In the genomic region with DNA sequence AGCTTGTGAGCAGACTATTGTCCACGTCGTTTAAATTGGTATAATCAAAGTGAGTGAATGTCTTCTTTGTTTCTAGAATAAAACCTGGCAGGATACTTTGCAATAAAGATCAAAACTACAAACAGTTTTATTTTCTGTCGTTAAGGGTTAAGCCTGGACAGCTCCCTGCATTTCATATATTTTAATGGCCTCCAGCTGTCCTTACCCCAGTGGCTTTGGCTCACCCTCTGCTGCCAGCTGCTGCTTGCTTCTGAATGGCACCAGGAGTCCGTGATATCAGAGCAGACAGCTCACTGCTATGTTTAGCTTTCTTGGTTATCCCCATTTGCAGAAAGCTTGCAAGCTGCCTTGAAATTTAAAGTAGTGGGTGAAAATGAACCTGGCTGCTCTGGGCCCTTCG, we compare ENCODE assay signal across 8 mouse cellular contexts. TPM values are rescaled to one million over a fixed set of nuclear protein-coding genes. Genes with fewer than 3 reads are reported as not detected.
DNase-seq lines count a peak whose midpoint lies in the region; ATAC-seq and TF ChIP-seq lines count a peak whose summit lies in the region.

No protein-coding gene starts in this region.

- H3K9me3 ChIP-seq in lung, embryonic 16.5 days (ENCODE audit: control insufficient read depth, low read length): no peaks in the 10 kb centered on the region
- no peaks in the 10 kb centered on the region for H3K9me3 ChIP-seq in embryonic facial prominence, embryonic 12.5 days
- no peaks in the 10 kb centered on the region for H3K9me3 ChIP-seq in heart, postnatal 0 days (replicated peaks; ENCODE audit: control insufficient read depth, low read length)
- no peaks in the 10 kb centered on the region for H3K9me3 ChIP-seq in liver, postnatal 0 days (ENCODE audit: low read length)

- no peak for DNase-seq in lung, postnatal 36 days
- DNase-seq in heart, postnatal 0 days (ENCODE audit: low spot score): peak; percentile 73
- DNase-seq in liver, postnatal 0 days: no peak
- DNase-seq in ovary, postnatal 14 days (ENCODE audit: low spot score): no peak
- no peak for DNase-seq in kidney, adult 11 months

- no peak for TF ChIP-seq EP300 in heart, postnatal 0 days (IDR thresholded peaks at IDR 0.05; ENCODE audit: low read depth)
- no peak for TF ChIP-seq EP300 in liver, postnatal 0 days (IDR thresholded peaks at IDR 0.05; ENCODE audit: low read depth)

- H3K36me3 ChIP-seq in lung, embryonic 16.5 days (ENCODE audit: control insufficient read depth, insufficient read depth, low read length): peaks cover 9% of the 10 kb centered on the region
- H3K36me3 ChIP-seq in embryonic facial prominence, embryonic 12.5 days: peaks cover 16% of the 10 kb centered on the region; the same call in 1 of the 2 replicates
- peaks cover 18% of the 10 kb centered on the region for H3K36me3 ChIP-seq in heart, postnatal 0 days (replicated peaks; ENCODE audit: control insufficient read depth, insufficient read depth, low read length)
- H3K36me3 ChIP-seq in liver, postnatal 0 days (replicated peaks; ENCODE audit: insufficient read depth, low read length): peaks cover 3% of the 10 kb centered on the region

- H3K4me3 ChIP-seq in lung, embryonic 16.5 days (ENCODE audit: low read length): peak overlapping the region; percentile 77
- H3K4me3 ChIP-seq in embryonic facial prominence, embryonic 12.5 days: peak overlapping the region; percentile 72
- H3K4me3 ChIP-seq in heart, postnatal 0 days (ENCODE audit: low read depth, low read length): peak overlapping the region; percentile 75
- peak overlapping the region; percentile 70 for H3K4me3 ChIP-seq in liver, postnatal 0 days (ENCODE audit: low read depth, low read length)

- peak overlapping the region; percentile 91 for H3K9ac ChIP-seq in lung, embryonic 16.5 days (ENCODE audit: low read length)
- H3K9ac ChIP-seq in embryonic facial prominence, embryonic 12.5 days: peak overlapping the region; percentile 83; the same call in 1 of the 2 replicates
- peak overlapping the region; percentile 74 for H3K9ac ChIP-seq in heart, postnatal 0 days (replicated peaks; ENCODE audit: low read depth, low read length)
- peak overlapping the region; percentile 78 for H3K9ac ChIP-seq in liver, postnatal 0 days (replicated peaks)

- TF ChIP-seq CTCF in heart, postnatal 0 days (IDR thresholded peaks at IDR 0.05; ENCODE audit: low read depth): 0 out of 2 replicates have a peak, but pooled peaks have one; percentile 8
- no peak for TF ChIP-seq CTCF in liver, postnatal 0 days (IDR thresholded peaks at IDR 0.05; ENCODE audit: low read depth)

- WGBS in lung, embryonic 16.5 days: 31% methylated on average over 5 of the region's 5 CpGs
- WGBS in embryonic facial prominence, embryonic 12.5 days: 26% methylated on average over 5 of the region's 5 CpGs
- 27% methylated on average over 5 of the region's 5 CpGs for WGBS in heart, postnatal 0 days
- WGBS in liver, postnatal 0 days (ENCODE audit: insufficient replicate concordance): 34% methylated on average over 5 of the region's 5 CpGs

- no peaks in the 10 kb centered on the region for H3K27me3 ChIP-seq in lung, embryonic 16.5 days (ENCODE audit: control insufficient read depth, insufficient read depth, low read depth, low read length)
- H3K27me3 ChIP-seq in embryonic facial prominence, embryonic 12.5 days: no peaks in the 10 kb centered on the region
- no peaks in the 10 kb centered on the region for H3K27me3 ChIP-seq in heart, postnatal 0 days (ENCODE audit: control insufficient read depth, insufficient read depth, low read length)
- no peaks in the 10 kb centered on the region for H3K27me3 ChIP-seq in liver, postnatal 0 days (ENCODE audit: insufficient read depth, low read length)

- peak overlapping the region; percentile 14; the same call in 1 of the 2 replicates for H3K27ac ChIP-seq in lung, embryonic 16.5 days (ENCODE audit: low read length)
- peak overlapping the region; percentile 58; the same call in 1 of the 2 replicates for H3K27ac ChIP-seq in embryonic facial prominence, embryonic 12.5 days
- H3K27ac ChIP-seq in heart, postnatal 0 days (ENCODE audit: low read depth): peak overlapping the region; percentile 89
- H3K27ac ChIP-seq in liver, postnatal 0 days (ENCODE audit: low read depth): no peak overlapping the region

- peaks cover 15% of the 10 kb centered on the region for H3K4me1 ChIP-seq in lung, embryonic 16.5 days (replicated peaks; ENCODE audit: control insufficient read depth, insufficient read depth, low read length)
- peaks cover 20% of the 10 kb centered on the region for H3K4me1 ChIP-seq in embryonic facial prominence, embryonic 12.5 days
- peaks cover 26% of the 10 kb centered on the region for H3K4me1 ChIP-seq in heart, postnatal 0 days (ENCODE audit: control insufficient read depth, insufficient read depth)
- H3K4me1 ChIP-seq in liver, postnatal 0 days (ENCODE audit: insufficient read depth): peaks cover 17% of the 10 kb centered on the region

- ATAC-seq in lung, embryonic 16.5 days (ENCODE audit: low read depth): no peak
- no peak for ATAC-seq in embryonic facial prominence, embryonic 12.5 days (ENCODE audit: insufficient number of reproducible peaks, insufficient read depth, low FRiP score, low TSS enrichment)
- peak; percentile 71 for ATAC-seq in heart, postnatal 0 days (ENCODE audit: insufficient read depth, low read depth)
- ATAC-seq in liver, postnatal 0 days: no peak
- ATAC-seq in cerebellum, adult (ENCODE audit: insufficient number of reproducible peaks, low FRiP score, low TSS enrichment): no peak

- H3K4me2 ChIP-seq in lung, embryonic 16.5 days (ENCODE audit: low read depth, low read length): peak overlapping the region; percentile 89
- peak overlapping the region; percentile 61 for H3K4me2 ChIP-seq in embryonic facial prominence, embryonic 12.5 days (replicated peaks)
- H3K4me2 ChIP-seq in heart, postnatal 0 days (ENCODE audit: low read depth, low read length): peak overlapping the region; percentile 78
- H3K4me2 ChIP-seq in liver, postnatal 0 days (ENCODE audit: low read depth, low read length): peak overlapping the region; percentile 82

RNA-seq across cellular contexts. Expression of a gene that starts 0.9 kb away (rescaled TPM):
- polyA plus RNA-seq in lung, embryonic 16.5 days (2015; fragmentation: Nextera tagmentation; extraction: Ambion mirVana): 132 and 142 TPM in 2 replicates
- polyA plus RNA-seq in embryonic facial prominence, embryonic 12.5 days (2016; fragmentation: Nextera tagmentation; extraction: Ambion mirVana): 130 and 142 TPM in 2 replicates
- total RNA-seq in heart, postnatal 0 days (2014; rRNA removed; ENCODE audit: low replicate concordance): 12.3 and 17.5 TPM in 2 replicates
- 165 and 187 TPM in 2 replicates for polyA plus RNA-seq in heart, postnatal 0 days (2015; fragmentation: Nextera tagmentation; extraction: Ambion mirVana)
- polyA plus RNA-seq in liver, postnatal 0 days (2015; fragmentation: Nextera tagmentation; extraction: Ambion mirVana): 42.5 and 47.6 TPM in 2 replicates

RNA-seq across cellular contexts. Expression of a gene that starts 9.8 kb away (rescaled TPM):
- 1.3 and 1.4 TPM in 2 replicates for polyA plus RNA-seq in lung, embryonic 16.5 days (2015; fragmentation: Nextera tagmentation; extraction: Ambion mirVana)
- polyA plus RNA-seq in embryonic facial prominence, embryonic 12.5 days (2016; fragmentation: Nextera tagmentation; extraction: Ambion mirVana): 0.48 and 0.51 TPM in 2 replicates
- 1.6 and 3.7 TPM in 2 replicates for total RNA-seq in heart, postnatal 0 days (2014; rRNA removed; ENCODE audit: low replicate concordance)
- 1.5 and 1.8 TPM in 2 replicates for polyA plus RNA-seq in heart, postnatal 0 days (2015; fragmentation: Nextera tagmentation; extraction: Ambion mirVana)
- not detected in 2 replicates for polyA plus RNA-seq in liver, postnatal 0 days (2015; fragmentation: Nextera tagmentation; extraction: Ambion mirVana)

RNA-seq across cellular contexts. Expression of a gene that starts 19.3 kb away (rescaled TPM):
- polyA plus RNA-seq in lung, embryonic 16.5 days (2015; fragmentation: Nextera tagmentation; extraction: Ambion mirVana): not detected in 2 replicates
- polyA plus RNA-seq in embryonic facial prominence, embryonic 12.5 days (2016; fragmentation: Nextera tagmentation; extraction: Ambion mirVana): not detected in 2 replicates
- not detected in 2 replicates for total RNA-seq in heart, postnatal 0 days (2014; rRNA removed; ENCODE audit: low replicate concordance)
- polyA plus RNA-seq in heart, postnatal 0 days (2015; fragmentation: Nextera tagmentation; extraction: Ambion mirVana): 0.05 TPM in 1 of 2 replicates, not detected in the other
- polyA plus RNA-seq in liver, postnatal 0 days (2015; fragmentation: Nextera tagmentation; extraction: Ambion mirVana): not detected in 2 replicates

RNA-seq across cellular contexts. Expression of a gene that starts 57.3 kb away (rescaled TPM):
- polyA plus RNA-seq in lung, embryonic 16.5 days (2015; fragmentation: Nextera tagmentation; extraction: Ambion mirVana): 0.63 and 1.0 TPM in 2 replicates
- 0.13 and 0.69 TPM in 2 replicates for polyA plus RNA-seq in embryonic facial prominence, embryonic 12.5 days (2016; fragmentation: Nextera tagmentation; extraction: Ambion mirVana)
- total RNA-seq in heart, postnatal 0 days (2014; rRNA removed; ENCODE audit: low replicate concordance): 182 and 283 TPM in 2 replicates
- polyA plus RNA-seq in heart, postnatal 0 days (2015; fragmentation: Nextera tagmentation; extraction: Ambion mirVana): 324 and 415 TPM in 2 replicates
- polyA plus RNA-seq in liver, postnatal 0 days (2015; fragmentation: Nextera tagmentation; extraction: Ambion mirVana): not detected in 2 replicates
